Mouse (Mus musculus) myocyte (in vitro differentiated cells): ENCODE measurements around the gene Tbxas1.

Source experiments
- CEBPB ChIP-seq: IDR thresholded peaks from 2 replicates; pipeline ENCODE4 v1.6.1; 2011; ENCODE audit warnings: mild to moderate bottlenecking, moderate library complexity; ENCODE audit not compliant: poor library complexity, insufficient read depth, severe bottlenecking
- E2F4 ChIP-seq: IDR thresholded peaks from one replicate; pipeline ENCODE4 v1.6.1; 2011; ENCODE audit warnings: mild to moderate bottlenecking, control low read depth, moderate library complexity; ENCODE audit not compliant: insufficient read depth
- MAX ChIP-seq: IDR thresholded peaks from one replicate; pipeline ENCODE4 v1.6.1; 2011; ENCODE audit warnings: low read depth, mild to moderate bottlenecking, control low read depth
- MYOG ChIP-seq, 3 experiments: IDR thresholded peaks; one replicate each; pipeline ENCODE4 v1.6.1; 2011; ENCODE audit warnings: control low read depth in 2 of 3, low read depth in 2 of 3, mild to moderate bottlenecking in 2 of 3; ENCODE audit not compliant: insufficient read length in 2 of 3, control insufficient read depth in 1 of 3, insufficient read depth in 1 of 3
- POLR2A ChIP-seq: IDR thresholded peaks from one replicate; pipeline ENCODE4 v1.6.1; 2011; ENCODE audit warnings: low read depth, mild to moderate bottlenecking, control low read depth, moderate library complexity; ENCODE audit not compliant: insufficient read length
- POLR2AphosphoS2 ChIP-seq: IDR thresholded peaks from one replicate; pipeline ENCODE4 v1.6.1; 2011; ENCODE audit warnings: low read depth, control low read depth; ENCODE audit not compliant: insufficient read length
- REST ChIP-seq: IDR thresholded peaks from one replicate; pipeline ENCODE4 v1.6.1; 2011; ENCODE audit warnings: mild to moderate bottlenecking, control low read depth, moderate library complexity; ENCODE audit not compliant: insufficient read depth, insufficient read length
- TCF12 ChIP-seq: IDR thresholded peaks from one replicate; pipeline ENCODE4 v1.6.1; 2011; ENCODE audit warnings: mild to moderate bottlenecking, control low read depth; ENCODE audit not compliant: poor library complexity, insufficient read depth, severe bottlenecking

GRCm38 (mm10) chr6:38860301-38860700, 14.9 kb upstream of the Tbxas1 start:
- TF ChIP-seq TCF12 (no peak), E2F4 (no peak), POLR2A (no peak), MYOG (IDR thresholded peaks at IDR 0.05; ENCODE audit: control insufficient read depth in 1 of 3, insufficient read depth in 1 of 3, insufficient read length in 2 of 3, low read depth in 2 of 3) (no peak), CEBPB (no peak), MAX (no peak), REST (no peak), POLR2AphosphoS2 (no peak)
